Mouse (Mus musculus) embryonic fibroblast, embryonic 13.5 days (primary cell): ENCODE results near the gene Cdc5l. TPM values are rescaled to one million over a fixed set of nuclear protein-coding genes. Genes with fewer than 3 reads are reported as not detected.

Source experiments
- H3K27ac ChIP-seq: 2 replicates; pipeline ENCODE4 v1.5.1; 2012; ENCODE audit warnings: low read length, control low read depth, inconsistent platforms; ENCODE audit not compliant: insufficient read depth
- H3K4me1 ChIP-seq: 2 replicates; pipeline ENCODE4 v1.6.1; 2011; ENCODE audit warnings: low read length; ENCODE audit not compliant: control insufficient read depth, insufficient read depth
- H3K4me3 ChIP-seq: 2 replicates; pipeline ENCODE4 v1.5.1; 2011; ENCODE audit warnings: mild to moderate bottlenecking, control low read depth, low read length; ENCODE audit not compliant: insufficient read depth
- CTCF ChIP-seq: IDR thresholded peaks from 2 replicates; pipeline ENCODE4 v1.5.1; 2011; ENCODE audit warnings: mild to moderate bottlenecking, control low read depth, low read length, moderate library complexity, borderline replicate concordance; ENCODE audit not compliant: insufficient read depth
- POLR2A ChIP-seq: IDR thresholded peaks from 2 replicates; pipeline ENCODE4 v1.6.1; 2011; ENCODE audit warnings: low read depth, mild to moderate bottlenecking, control low read depth, low read length, moderate library complexity
- polyA plus RNA-seq: library from polyadenylated mRNA; stranded (reverse); fragments of >200 nt; gene quantifications from 2 replicates; pipeline ENCODE4 v1.2.4, GENCODE M21; 2011; ENCODE audit warnings: low read depth; ENCODE audit not compliant: missing spikeins, insufficient read length

The Cdc5l gene
- polyA plus RNA-seq, 1 experiment, result 52.1 TPM

DNA sequence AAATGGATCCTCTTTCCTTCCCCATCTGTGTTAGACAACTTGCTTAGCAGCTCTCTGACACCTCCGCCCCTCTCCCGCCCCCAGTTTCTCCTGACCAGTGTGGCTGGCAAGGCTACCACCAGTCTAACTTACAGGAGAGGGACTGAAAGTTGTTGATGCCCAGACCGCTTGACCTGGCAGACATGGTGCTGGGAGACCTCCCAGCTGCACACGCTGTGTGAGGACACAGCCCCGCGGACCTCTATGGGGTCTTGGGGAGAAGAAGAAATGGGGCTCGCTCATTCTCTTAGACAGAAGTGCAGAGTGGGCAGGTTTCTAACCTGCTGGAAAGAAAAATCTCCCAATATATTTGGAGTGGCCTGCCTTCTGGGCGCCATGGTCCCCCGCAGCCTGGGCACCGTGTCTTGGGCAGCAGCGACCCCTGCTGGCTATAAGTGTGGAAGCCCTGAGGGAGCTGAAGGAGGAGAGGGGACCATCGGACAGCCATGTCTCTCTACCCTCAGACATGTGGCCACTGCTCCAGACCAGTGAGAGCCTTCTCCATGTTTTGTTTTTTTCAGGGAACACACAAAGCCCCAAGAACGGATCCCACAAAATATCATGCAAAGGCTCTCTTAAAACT lies 59.4 kb downstream of the Cdc5l start:
- no peak for TF ChIP-seq POLR2A
- TF ChIP-seq CTCF, result peak; percentile 85
- H3K4me3 ChIP-seq, result no peak overlapping the region
- H3K4me1 ChIP-seq, result 0 out of 2 replicates have a peak, but pooled peaks cover 5% of the 10 kb centered on the region
- H3K27ac ChIP-seq, result no peak overlapping the region

DNA sequence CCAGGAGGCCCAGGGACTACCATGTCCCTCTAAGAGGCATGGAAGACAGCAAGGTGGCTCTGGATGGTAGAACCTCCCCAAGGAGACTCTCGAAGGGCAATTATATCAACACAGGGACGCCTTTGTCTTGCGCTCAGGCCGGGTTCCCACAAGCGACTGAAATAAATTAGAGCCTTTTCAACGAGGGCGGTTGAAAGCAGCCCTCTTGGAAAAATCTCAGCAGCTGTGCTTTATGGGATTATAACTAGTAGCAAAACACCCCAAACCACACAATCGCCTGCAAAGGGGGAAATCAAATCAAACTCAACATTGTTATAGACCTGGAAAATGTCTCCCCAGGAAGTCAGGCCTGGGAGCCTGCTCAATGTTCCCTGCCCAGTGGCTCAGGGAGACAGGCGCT lies 62.5 kb downstream of the Cdc5l start:
- H3K4me3 ChIP-seq, result no peak overlapping the region
- TF ChIP-seq POLR2A (no peak), CTCF (no peak)
- H3K4me1 ChIP-seq, result no peaks in the 10 kb centered on the region
- no peak overlapping the region for H3K27ac ChIP-seq

GRCm38 (mm10) chr17:45370535-45370934 lies 63.0 kb downstream of the Cdc5l start:
- no peak overlapping the region for H3K27ac ChIP-seq
- no peak for TF ChIP-seq POLR2A
- TF ChIP-seq CTCF, result no peak
- H3K4me1 ChIP-seq, result no peaks in the 10 kb centered on the region
- H3K4me3 ChIP-seq, result no peak overlapping the region

DNA sequence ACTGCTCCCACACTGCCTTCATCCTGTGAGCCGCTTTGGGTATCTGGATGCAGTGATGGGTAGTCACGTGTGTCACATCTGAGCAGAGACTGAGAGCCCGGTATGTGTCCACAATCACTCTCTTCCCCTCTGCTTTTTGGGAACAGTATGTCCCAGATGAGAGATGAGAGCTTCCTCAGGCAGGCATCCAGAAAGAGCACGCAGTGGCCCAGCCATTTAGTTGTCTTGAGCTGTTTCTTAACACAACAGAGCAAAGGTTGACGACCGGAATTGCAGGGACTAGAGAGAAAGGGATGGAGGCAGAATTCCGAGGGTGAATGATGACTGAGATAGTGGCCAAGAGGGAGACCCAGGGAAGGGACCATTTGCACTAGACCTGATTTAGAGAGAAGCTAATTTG lies 68.7 kb downstream of the Cdc5l start:
- TF ChIP-seq CTCF (no peak), POLR2A (no peak)
- peaks cover 1% of the 10 kb centered on the region for H3K4me1 ChIP-seq
- no peak overlapping the region for H3K27ac ChIP-seq
- H3K4me3 ChIP-seq, result no peak overlapping the region

GRCm38 (mm10) chr17:45360950-45361349 lies 72.6 kb downstream of the Cdc5l start:
- Histone ChIP-seq H3K4me1 (peaks cover 7% of the 10 kb centered on the region), H3K27ac (no peak overlapping the region), H3K4me3 (no peak overlapping the region)
- TF ChIP-seq CTCF, result no peak
- no peak for TF ChIP-seq POLR2A

DNA sequence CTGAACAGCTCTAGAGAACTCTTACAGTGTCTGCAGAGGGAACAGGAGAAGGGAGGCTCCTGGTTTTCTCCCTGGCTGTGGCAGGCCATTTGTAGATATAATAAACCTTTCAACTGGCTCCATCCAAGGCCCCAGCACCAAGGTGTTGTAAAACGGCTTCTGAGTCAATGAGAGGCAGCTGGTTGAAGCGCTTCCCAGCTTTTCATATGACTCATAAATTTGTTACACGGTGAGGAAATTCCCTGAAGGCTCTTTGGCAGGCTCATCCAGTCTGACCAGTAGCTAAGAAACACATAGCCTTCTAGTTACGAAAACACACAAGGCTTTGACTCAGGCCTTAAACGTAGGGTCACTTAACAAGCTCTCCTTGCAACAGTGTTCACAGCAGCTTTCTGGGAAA lies 74.1 kb downstream of the Cdc5l start:
- Histone ChIP-seq H3K4me3 (no peak overlapping the region), H3K27ac (no peak overlapping the region), H3K4me1 (peaks cover 7% of the 10 kb centered on the region)
- TF ChIP-seq CTCF (no peak), POLR2A (no peak)

GRCm38 (mm10) chr17:45356431-45356830 lies 77.1 kb downstream of the Cdc5l start:
- Histone ChIP-seq H3K4me3 (no peak overlapping the region), H3K4me1 (peaks cover 7% of the 10 kb centered on the region), H3K27ac (no peak overlapping the region)
- TF ChIP-seq POLR2A, result no peak
- TF ChIP-seq CTCF, result no peak

DNA sequence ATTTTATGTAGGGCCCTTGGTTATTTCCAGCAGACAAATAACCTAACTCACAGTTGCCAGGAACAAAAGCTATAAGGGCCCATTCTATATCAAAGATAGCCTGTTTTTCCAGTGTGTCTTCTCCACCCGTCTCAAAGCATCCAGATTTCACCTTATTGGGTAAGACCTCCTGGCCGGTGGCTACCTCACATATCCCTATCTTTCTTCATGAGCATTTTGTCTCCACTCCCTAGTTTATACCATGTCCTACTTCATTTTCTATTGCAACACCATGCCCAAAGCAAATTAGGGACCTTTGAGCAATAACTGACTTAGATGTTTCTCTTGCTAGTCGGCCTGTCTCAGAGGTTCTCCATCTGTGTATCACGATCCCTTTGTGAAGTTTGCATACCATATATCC lies 85.6 kb downstream of the Cdc5l start:
- no peak overlapping the region for H3K4me3 ChIP-seq
- H3K4me1 ChIP-seq, result no peaks in the 10 kb centered on the region
- no peak for TF ChIP-seq POLR2A
- H3K27ac ChIP-seq, result no peak overlapping the region

Other genes with a start within 250 kb of the Cdc5l start
- gene Spats1, start 41.7 kb upstream of the Cdc5l start, polyA plus RNA-seq, result 0.58 TPM in 1 of 2 replicates, not detected in the other
- 6.7 and 7.3 TPM in 2 replicates for gene Aars2, start 73.1 kb upstream of the Cdc5l start, polyA plus RNA-seq
- gene Tcte1, start 89.7 kb upstream of the Cdc5l start, polyA plus RNA-seq, result not detected in 2 replicates
- gene Tmem151b, start 115.9 kb upstream of the Cdc5l start, polyA plus RNA-seq, result 0.47 and 0.81 TPM in 2 replicates
- 4.3 and 6.2 TPM in 2 replicates for gene Nfkbie, start 122.0 kb upstream of the Cdc5l start, polyA plus RNA-seq
- gene Slc35b2, start 130.1 kb upstream of the Cdc5l start, polyA plus RNA-seq, result 61.1 and 65.3 TPM in 2 replicates
- gene Hsp90ab1, start 139.5 kb upstream of the Cdc5l start, polyA plus RNA-seq, result 1,481 and 1,562 TPM in 2 replicates
- gene Slc29a1, start 165.9 kb upstream of the Cdc5l start, polyA plus RNA-seq, result 81.9 and 90.3 TPM in 2 replicates
- not detected in 2 replicates for gene Mymx, start 168.4 kb upstream of the Cdc5l start, polyA plus RNA-seq
- gene Capn11, start 225.6 kb upstream of the Cdc5l start, polyA plus RNA-seq, result not detected in 2 replicates